Mouse (Mus musculus): ENCODE results near the gene Dennd6a.
"Not testable (repeated sequence)": the region's sequence is repeated elsewhere in the genome, so short reads cannot be mapped to it uniquely, and the experiment has no call there.

DNA sequence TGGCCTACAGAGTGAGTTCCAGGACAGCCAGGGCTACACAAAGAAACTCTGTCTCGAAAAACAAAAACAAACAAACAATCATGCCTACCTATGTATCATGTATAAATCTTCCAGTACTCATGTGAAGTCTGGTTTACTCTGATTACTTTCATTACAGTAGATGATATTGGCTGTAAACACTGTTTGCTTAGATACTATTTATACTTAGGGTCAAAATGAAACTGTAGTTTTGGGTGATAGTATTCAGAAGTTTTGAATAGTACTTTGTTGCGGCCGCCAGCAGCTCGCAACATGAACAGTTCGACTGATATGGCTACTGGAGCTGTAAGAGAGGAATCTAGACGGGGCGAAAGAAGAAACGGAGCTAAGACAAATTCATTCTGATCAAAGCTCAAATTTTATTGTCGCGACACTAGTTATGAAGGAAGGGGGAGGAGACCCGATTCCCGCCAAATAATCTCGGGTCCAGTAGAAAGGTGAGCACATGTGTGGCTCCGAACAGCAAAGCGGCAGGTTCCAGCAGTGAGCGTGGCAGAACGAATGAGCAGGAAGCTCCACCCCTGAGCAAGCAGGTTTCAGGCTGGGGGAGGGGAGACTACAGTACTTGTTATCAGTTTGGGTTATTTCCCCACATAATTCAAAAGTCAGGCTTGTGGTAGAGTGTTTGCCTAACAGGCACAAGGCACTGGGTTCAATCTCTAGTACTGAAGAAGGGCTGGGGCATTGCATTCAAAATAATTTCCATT is 98.4 kb downstream of the Dennd6a start:
- not testable (repeated sequence) for TF ChIP-seq POLR2A (IDR thresholded peaks at IDR 0.05; ENCODE audit: low read depth, low read length); CTCF (IDR thresholded peaks at IDR 0.05; ENCODE audit: extremely low read depth, insufficient read depth, insufficient read length, insufficient replicate concordance)

All from spleen, adult 2 months (tissue).